Mouse (Mus musculus): Measurements from ENCODE around the gene Auts2.

DNA sequence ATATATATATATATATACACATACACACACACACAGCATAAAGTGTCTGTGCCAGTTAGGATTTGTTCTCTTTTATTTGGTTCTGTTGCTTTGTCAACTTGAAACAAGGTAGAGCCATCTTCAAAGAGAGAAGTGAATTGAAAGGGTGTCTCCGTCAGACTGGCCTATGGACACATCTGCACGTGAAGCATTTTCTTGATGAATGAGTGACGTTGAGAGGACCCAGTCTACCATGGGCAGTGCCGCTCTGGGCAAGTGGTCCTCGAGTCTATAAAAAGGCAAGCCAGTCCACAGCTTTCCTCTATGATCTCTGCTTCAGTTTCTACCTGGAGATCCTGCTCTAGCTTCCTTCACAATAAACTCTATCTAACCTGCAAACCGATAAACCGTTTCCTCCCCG, 105.7 kb downstream of the Auts2 start:
- TF ChIP-seq POLR2A (IDR thresholded peaks at IDR 0.05; ENCODE audit: low read depth, low read length) (no peak), CTCF (IDR thresholded peaks at IDR 0.05; ENCODE audit: extremely low read depth, insufficient read length, insufficient replicate concordance, low read depth, low read length) (no peak)

All from small intestine, adult 2 months (tissue).